Mouse (Mus musculus) ovary, adult 10 weeks (tissue): ENCODE measurements around the gene Vps54. TPM values are rescaled to one million over a fixed set of nuclear protein-coding genes. Genes with fewer than 3 reads are reported as not detected.

Experiments used
- polyA plus RNA-seq: library from polyadenylated mRNA; stranded (reverse); fragments of 350-450 nt; fragmentation: Illumina TruSeq; extraction: RNeasy Lipid Tissue Mini Kit (QIAGEN cat#74804); gene quantifications from one replicate; pipeline ENCODE4 v1.2.3, GENCODE M21; 2014

The Vps54 gene
- polyA plus RNA-seq = 130 TPM

DNA sequence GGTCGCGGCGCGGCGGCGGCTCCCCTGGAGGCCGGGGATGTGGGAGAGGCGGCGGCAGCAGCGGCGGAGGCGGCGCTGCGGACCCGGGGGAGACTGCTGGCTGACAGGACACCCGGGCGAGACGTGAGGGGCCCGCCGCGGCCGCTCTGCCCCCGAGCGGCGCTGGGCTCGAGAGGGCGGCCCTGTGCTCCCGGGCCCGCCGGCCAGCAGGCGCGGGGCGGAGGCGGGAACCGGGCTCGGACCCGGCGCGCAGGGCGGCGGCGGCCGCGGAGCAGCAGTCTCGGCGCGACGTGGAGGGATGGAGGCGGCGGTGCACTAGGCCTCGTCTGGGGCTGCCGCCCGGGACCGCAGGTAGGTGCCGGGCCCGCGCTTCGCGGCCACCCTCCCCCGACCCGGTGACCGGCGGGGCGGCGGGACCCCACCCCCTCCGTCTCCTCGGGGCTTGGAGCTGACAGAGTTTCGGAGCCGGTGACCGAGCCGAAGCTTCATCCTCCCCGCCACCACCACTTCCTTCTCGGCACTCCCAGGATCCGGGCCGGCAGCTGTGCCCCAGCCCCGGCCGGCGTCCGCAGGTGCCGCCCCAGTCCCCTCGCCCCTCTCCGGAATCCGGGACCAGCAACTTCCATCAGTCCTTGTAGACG is at the start of gene Vps54:
Gene Vps54 (plus strand): TSS at position 261 of the 641 bp plus-strand sequence.

Other genes starting within 250 kb of the Vps54 start
- 71.8 TPM for gene Peli1, start 148.0 kb upstream of the Vps54 start, polyA plus RNA-seq
- 399 TPM for gene Ugp2, start 131.9 kb downstream of the Vps54 start, polyA plus RNA-seq